Mouse (Mus musculus) limb, embryonic 12.5 days (tissue): Measurements from ENCODE around the gene Ptk7. TPM values are rescaled to one million over a fixed set of nuclear protein-coding genes. Genes with fewer than 3 reads are reported as not detected.
A peak's percentile ranks its signal among the peaks of the same experiment; 100 is the strongest.

Experiments
- ATAC-seq: fragments of 200-750 bp; cut with Nextera tagmentation; 2 replicates; pipeline ENCODE4 v1.8.0; 2017; ENCODE audit warnings: low read depth, moderate TSS enrichment; ENCODE audit not compliant: insufficient number of reproducible peaks, insufficient read depth, low FRiP score, low TSS enrichment
- H3K27ac ChIP-seq: fragments of 300-500 bp; sonication (generic); 2 replicates; pipeline ENCODE4 v1.5.1; 2016; ENCODE audit warnings: mild to moderate bottlenecking, moderate library complexity
- H3K27me3 ChIP-seq: fragments of 300-500 bp; sonication (generic); 2 replicates; pipeline ENCODE4 v1.6.1; 2016; ENCODE audit warnings: mild to moderate bottlenecking, moderate library complexity
- H3K36me3 ChIP-seq: fragments of 300-500 bp; sonication (generic); 2 replicates; pipeline ENCODE4 v1.6.1; 2016; ENCODE audit warnings: mild to moderate bottlenecking, moderate library complexity
- H3K4me1 ChIP-seq: fragments of 300-500 bp; sonication (generic); replicated peaks from 2 replicates; pipeline ENCODE4 v1.6.1; 2016
- H3K4me2 ChIP-seq: fragments of 300-500 bp; sonication (generic); 2 replicates; pipeline ENCODE4 v1.6.1; 2016; ENCODE audit warnings: mild to moderate bottlenecking, moderate library complexity
- H3K4me3 ChIP-seq: fragments of 300-500 bp; sonication (generic); replicated peaks from 2 replicates; pipeline ENCODE4 v1.5.1; 2016; ENCODE audit warnings: mild to moderate bottlenecking
- H3K9ac ChIP-seq: fragments of 300-500 bp; sonication (generic); replicated peaks from 2 replicates; pipeline ENCODE4 v1.6.1; 2016; ENCODE audit warnings: mild to moderate bottlenecking, moderate library complexity
- H3K9me3 ChIP-seq: fragments of 300-500 bp; sonication (generic); 2 replicates; pipeline ENCODE4 v1.6.1; 2016; ENCODE audit warnings: mild to moderate bottlenecking, moderate library complexity
- WGBS: fragments of 180-500 bp; shearing (Covaris S2); methylation state at CpG from one replicate; pipeline ENCODE4 v1.1.7; 2016; 5-methylcytosine and 5-hydroxymethylcytosine counted together
- microRNA-seq: library from miRNA; unstranded; fragments of <30 nt; microRNA quantifications from one replicate; pipeline ENCODE4, GENCODE M21; 2017
- polyA plus RNA-seq: library from polyadenylated mRNA; unstranded; fragments of >200 nt; fragmentation: Nextera tagmentation; extraction: Ambion mirVana; gene quantifications from 2 replicates; pipeline ENCODE4 v1.2.1, GENCODE M21; 2016

The Ptk7 gene
- polyA plus RNA-seq, 1 experiment from 2014 or later: 156 TPM

GRCm38 (mm10) chr17:46520385-46520979 is 108.8 kb downstream of the Ptk7 start:
- H3K4me3 ChIP-seq: peak overlapping the region; percentile 21
- peaks cover 44% of the 10 kb centered on the region for H3K27me3 ChIP-seq
- H3K4me2 ChIP-seq: peak overlapping the region; percentile 35
- H3K9ac ChIP-seq: peak overlapping the region; percentile 47
- WGBS: 47% methylated on average over 25 of the region's 25 CpGs
- peaks cover 7% of the 10 kb centered on the region; the same call in 1 of the 2 replicates for H3K4me1 ChIP-seq
- peak; percentile 26; the same call in 1 of the 2 replicates for ATAC-seq
- H3K9me3 ChIP-seq: no peaks in the 10 kb centered on the region
- H3K27ac ChIP-seq: no peak overlapping the region
- H3K36me3 ChIP-seq: no peaks in the 10 kb centered on the region

GRCm38 (mm10) chr17:46519971-46520370 is 109.3 kb downstream of the Ptk7 start:
- 55% methylated on average over 10 of the region's 10 CpGs for WGBS
- peak overlapping the region; percentile 35 for H3K4me2 ChIP-seq
- peak overlapping the region; percentile 21 for H3K4me3 ChIP-seq

More at GRCm38 (mm10) chr17:46519971-46520370, 109.3 kb downstream of the Ptk7 start:
- Histone ChIP-seq H3K27me3 (peaks cover 44% of the 10 kb centered on the region), H3K36me3 (no peaks in the 10 kb centered on the region), H3K9me3 (no peaks in the 10 kb centered on the region), H3K27ac (no peak overlapping the region), H3K9ac (peak overlapping the region; percentile 47), H3K4me1 (peaks cover 7% of the 10 kb centered on the region; the same call in 1 of the 2 replicates)
- ATAC-seq: no peak

Small RNAs within 50 kb of the gene (microRNA-seq; reads per million reads assigned to microRNA genes)
- not detected for gene Mir6976

Other genes with a start within 250 kb of the Ptk7 start
- 16.5 and 17.7 TPM in 2 replicates for gene Zfp318, start 245.8 kb downstream of the Ptk7 start, polyA plus RNA-seq
- gene Crip3, start 200.6 kb downstream of the Ptk7 start, polyA plus RNA-seq: 0.40 and 0.63 TPM in 2 replicates
- not detected in 2 replicates for gene Slc22a7, start 191.0 kb downstream of the Ptk7 start, polyA plus RNA-seq
- 0.34 and 0.45 TPM in 2 replicates for gene Ttbk1, start 141.8 kb downstream of the Ptk7 start, polyA plus RNA-seq
- gene Dnph1, start 132.8 kb downstream of the Ptk7 start, polyA plus RNA-seq: 51.6 and 55.3 TPM in 2 replicates
- 8.9 and 10.8 TPM in 2 replicates for gene Cul9, start 83.1 kb downstream of the Ptk7 start, polyA plus RNA-seq
- gene Srf, start 73.3 kb downstream of the Ptk7 start, polyA plus RNA-seq: 11.8 and 12.4 TPM in 2 replicates
- gene Klc4, start 16.5 kb upstream of the Ptk7 start, polyA plus RNA-seq: 27.2 and 27.6 TPM in 2 replicates
- 99.5 and 112 TPM in 2 replicates for gene Mrpl2, start 16.7 kb upstream of the Ptk7 start, polyA plus RNA-seq
- 56.1 and 60.1 TPM in 2 replicates for gene Cul7, start 20.8 kb upstream of the Ptk7 start, polyA plus RNA-seq
- 68.8 and 70.0 TPM in 2 replicates for gene Rrp36, start 44.8 kb upstream of the Ptk7 start, polyA plus RNA-seq
- gene Mea1, start 49.3 kb upstream of the Ptk7 start, polyA plus RNA-seq: 137 and 150 TPM in 2 replicates
- gene Klhdc3, start 51.4 kb upstream of the Ptk7 start, polyA plus RNA-seq: 117 and 122 TPM in 2 replicates
- gene Ppp2r5d, start 75.6 kb upstream of the Ptk7 start, polyA plus RNA-seq: 108 and 117 TPM in 2 replicates
- gene Pex6, start 82.0 kb upstream of the Ptk7 start, polyA plus RNA-seq: 37.7 and 42.1 TPM in 2 replicates
- 0.48 and 0.73 TPM in 2 replicates for gene Gnmt, start 99.7 kb upstream of the Ptk7 start, polyA plus RNA-seq
- 58.5 and 64.8 TPM in 2 replicates for gene Cnpy3, start 122.7 kb upstream of the Ptk7 start, polyA plus RNA-seq
- gene Ptcra, start 134.2 kb upstream of the Ptk7 start, polyA plus RNA-seq: 0.16 and 0.55 TPM in 2 replicates
- 49.8 and 52.6 TPM in 2 replicates for gene 2310039H08Rik, start 143.1 kb upstream of the Ptk7 start, polyA plus RNA-seq
- gene Rpl7l1, start 153.2 kb upstream of the Ptk7 start, polyA plus RNA-seq: 179 and 210 TPM in 2 replicates
- gene Bicral, start 229.0 kb upstream of the Ptk7 start, polyA plus RNA-seq: 4.4 and 4.8 TPM in 2 replicates